Comparison of ENCODE assay signal across 1 mouse cellular context in the genomic region with DNA sequence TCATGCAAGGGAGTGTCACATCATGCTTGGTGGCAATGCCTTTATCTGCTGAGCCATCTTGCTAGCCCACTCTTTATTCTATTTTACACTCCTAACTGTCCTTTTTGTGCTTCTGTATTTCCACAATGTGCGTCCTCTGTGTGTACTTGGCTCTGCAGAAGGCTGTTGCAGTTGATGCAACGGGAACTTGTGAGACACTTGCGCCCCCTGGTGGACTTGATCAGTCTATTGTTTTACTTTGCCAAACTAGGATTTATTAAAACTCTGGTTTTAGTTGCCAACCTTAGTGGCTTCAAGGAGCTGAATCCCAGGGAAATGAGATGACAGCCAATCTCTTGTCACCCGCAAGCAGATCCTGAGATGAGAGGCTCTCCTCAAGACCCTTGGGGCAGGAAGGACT.
TF ChIP-seq lines count a peak whose summit lies in the region.

No protein-coding gene starts in this region.

TF ChIP-seq in MEL, 35 proteins besides CTCF, POLR2A, EP300 and RAD21 (continued from another document):
- TF ChIP-seq NELFE (IDR thresholded peaks at IDR 0.05; ENCODE audit: low read depth, low read length) = no peak
- TF ChIP-seq TAL1 (IDR thresholded peaks at IDR 0.05; ENCODE audit: low read length) = no peak
- TF ChIP-seq TCF12 (IDR thresholded peaks at IDR 0.05; ENCODE audit: low read depth, low read length) = no peak
